Mouse (Mus musculus) left cerebral cortex, postnatal 4 days (tissue): Measurements from ENCODE around the gene Cry2. TPM values are rescaled to one million over a fixed set of nuclear protein-coding genes. Genes with fewer than 3 reads are reported as not detected.

Source experiments
- DNase-seq: peaks from one replicate; pipeline ENCODE4 v3.0.0-alpha.2; 2022
- intact Hi-C: fragments of 180-260 bp; cut with DNase I; formaldehyde crosslinking; loops from one replicate; pipeline ENCODE4 v1.15.1; 2025
- total RNA-seq, 2 experiments: library from RNA; stranded (reverse); gene quantifications; 2 replicates each; pipeline ENCODE4 v1.2.3; 2021

Gene Cry2
- total RNA-seq, 2 experiments from 2014 or later = 74.6 to 75.8 TPM

- intact Hi-C loops = no loop called here
- DNase-seq = no peak
Observed at GRCm38 (mm10) chr2:92390206-92390930, 43.5 kb downstream of the Cry2 start.

GRCm38 (mm10) chr2:92389645-92390044 lies 44.2 kb downstream of the Cry2 start:
- DNase-seq = no peak
- intact Hi-C loops = no loop called here

- intact Hi-C loops = no loop called here
- DNase-seq = peak; percentile 97
Observed at GRCm38 (mm10) chr2:92388891-92389641, 44.8 kb downstream of the Cry2 start.

GRCm38 (mm10) chr2:92388081-92388517 lies 45.7 kb downstream of the Cry2 start:
- intact Hi-C loops = no loop called here
- DNase-seq = peak; percentile 32

- DNase-seq = no peak
- intact Hi-C loops = no loop called here
Observed at GRCm38 (mm10) chr2:92387646-92388045, 46.2 kb downstream of the Cry2 start.

GRCm38 (mm10) chr2:92386821-92387570 lies 46.8 kb downstream of the Cry2 start:
- no peak for DNase-seq
- intact Hi-C loops = no loop called here

GRCm38 (mm10) chr2:92385113-92386051 lies 48.5 kb downstream of the Cry2 start:
- intact Hi-C loops = no loop called here
- no peak for DNase-seq

GRCm38 (mm10) chr2:92384101-92384500 lies 49.7 kb downstream of the Cry2 start:
- intact Hi-C loops = no loop called here
- no peak for DNase-seq

- intact Hi-C loops = no loop called here
- DNase-seq = no peak
Observed at GRCm38 (mm10) chr2:92382759-92383158, 51.1 kb downstream of the Cry2 start.

GRCm38 (mm10) chr2:92381901-92382588 lies 51.8 kb downstream of the Cry2 start, which contains the start of gene 1700029I15Rik:
Gene 1700029I15Rik (plus strand): TSS chr2:92382538.
- intact Hi-C loops = no loop called here
- DNase-seq = no peak

GRCm38 (mm10) chr2:92381161-92381560 lies 52.7 kb downstream of the Cry2 start:
- intact Hi-C loops = no loop called here
- no peak for DNase-seq

GRCm38 (mm10) chr2:92380495-92381050 lies 53.3 kb downstream of the Cry2 start:
- no peak for DNase-seq
- intact Hi-C loops = no loop called here

GRCm38 (mm10) chr2:92379783-92380494 lies 53.9 kb downstream of the Cry2 start:
- intact Hi-C loops = no loop called here
- DNase-seq = no peak

GRCm38 (mm10) chr2:92377320-92377719 lies 56.5 kb downstream of the Cry2 start:
- DNase-seq = no peak
- intact Hi-C loops = no loop called here

GRCm38 (mm10) chr2:92376300-92376699 lies 57.5 kb downstream of the Cry2 start:
- intact Hi-C loops = no loop called here
- no peak for DNase-seq

- intact Hi-C loops = no loop called here
- DNase-seq = no peak
Observed at GRCm38 (mm10) chr2:92375788-92376187, 58.1 kb downstream of the Cry2 start.

- peak; percentile 95 for DNase-seq
- intact Hi-C loops = no loop called here
Observed at GRCm38 (mm10) chr2:92375099-92375623, 58.7 kb downstream of the Cry2 start.

GRCm38 (mm10) chr2:92374514-92374913 lies 59.3 kb downstream of the Cry2 start, which contains the start of the genes Pex16 and Large2:
Gene Pex16 (plus strand): TSS chr2:92374676.
Gene Large2 (minus strand): TSS chr2:92374869.
- intact Hi-C loops = no loop called here
- DNase-seq = peak; percentile 39
